Mouse (Mus musculus) adrenal gland, postnatal 14 days (tissue): ENCODE results near the gene Mtln. TPM values are rescaled to one million over a fixed set of nuclear protein-coding genes. Genes with fewer than 3 reads are reported as not detected.

Experiments
- DNase-seq: peaks from one replicate; pipeline ENCODE4 v3.0.0; 2021; ENCODE audit warnings: mixed read lengths
- total RNA-seq: library from RNA; stranded (reverse); gene quantifications from 2 replicates; pipeline ENCODE4 v1.2.3, GENCODE M21; 2021

Mtln gene
- total RNA-seq, 1 experiment from 2014 or later = 70.2 TPM

DNA sequence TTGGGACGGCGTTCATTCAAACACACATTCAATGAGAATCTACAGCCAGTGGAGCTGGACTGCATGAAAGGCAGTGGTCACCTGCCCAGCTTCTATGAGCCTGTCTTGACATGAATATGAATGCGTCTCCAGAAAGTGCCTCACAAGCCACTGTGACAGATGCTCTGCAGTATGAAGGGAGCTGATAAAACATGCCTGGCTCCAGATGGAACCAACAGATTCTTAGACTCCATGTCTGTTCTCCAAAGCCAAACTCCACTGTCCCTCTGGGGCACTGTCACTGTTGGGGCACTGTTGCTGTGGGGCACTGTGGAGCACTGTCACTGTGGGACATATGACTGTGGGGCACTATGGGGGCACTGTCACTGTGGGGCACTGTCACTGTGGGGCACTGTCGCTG lies 38.2 kb downstream of the Mtln start:
- DNase-seq = no peak

DNA sequence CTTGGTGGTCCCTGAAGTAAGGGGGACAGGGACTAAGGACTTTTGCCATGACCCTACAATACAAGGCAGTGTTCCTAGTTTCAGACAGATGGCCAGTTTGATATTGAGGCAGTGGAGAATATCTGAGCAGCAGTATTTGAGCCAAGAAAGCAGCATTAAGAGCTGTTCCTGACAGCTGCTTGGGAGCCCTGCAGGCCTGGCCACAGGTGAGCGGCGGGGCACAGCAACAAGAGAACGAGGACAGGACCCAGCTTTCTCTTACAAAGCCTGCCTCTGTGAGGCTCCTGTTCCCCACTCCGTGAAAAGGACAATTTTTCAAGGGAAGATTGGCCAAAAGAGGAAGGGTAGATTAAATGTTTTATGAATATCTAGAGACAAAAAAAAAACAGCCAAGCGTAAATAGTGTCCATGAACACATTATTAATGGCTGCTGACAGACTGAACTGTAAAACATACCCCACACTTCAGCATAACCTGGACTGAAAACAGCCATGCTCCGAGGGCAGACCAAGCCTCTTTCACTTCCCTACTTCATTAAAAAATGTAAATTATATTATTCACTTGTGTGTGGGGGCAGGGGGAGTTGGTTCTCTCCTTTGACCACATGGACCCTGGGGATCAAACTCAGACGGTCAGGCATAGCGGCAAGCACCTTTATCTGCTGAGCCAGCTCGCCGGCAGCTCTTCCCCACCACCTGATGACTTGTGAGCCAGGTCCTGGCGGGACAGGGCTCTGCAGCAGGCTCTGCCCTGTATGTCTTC lies 40.3 kb downstream of the Mtln start:
- no peak for DNase-seq

DNA sequence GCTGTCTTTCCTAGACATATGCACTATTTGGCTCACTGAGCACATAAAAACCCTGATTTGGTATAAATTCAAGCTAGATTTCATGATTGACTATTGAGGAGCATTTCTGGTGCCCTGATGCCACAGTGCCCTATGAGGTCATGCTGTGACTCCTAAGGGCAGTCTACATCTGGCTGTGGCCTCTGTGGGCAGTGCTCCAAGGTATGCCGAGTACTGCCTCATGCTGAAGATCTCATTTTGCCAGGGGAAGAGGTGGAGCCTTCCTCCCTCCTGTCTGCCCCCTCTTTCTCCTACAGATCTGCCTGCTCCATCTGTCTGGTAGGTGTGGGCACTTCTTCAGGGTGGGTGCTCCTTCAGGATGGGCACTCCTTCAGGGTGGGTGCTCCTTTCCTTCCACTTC lies 42.9 kb downstream of the Mtln start:
- DNase-seq = peak; percentile 28

DNA sequence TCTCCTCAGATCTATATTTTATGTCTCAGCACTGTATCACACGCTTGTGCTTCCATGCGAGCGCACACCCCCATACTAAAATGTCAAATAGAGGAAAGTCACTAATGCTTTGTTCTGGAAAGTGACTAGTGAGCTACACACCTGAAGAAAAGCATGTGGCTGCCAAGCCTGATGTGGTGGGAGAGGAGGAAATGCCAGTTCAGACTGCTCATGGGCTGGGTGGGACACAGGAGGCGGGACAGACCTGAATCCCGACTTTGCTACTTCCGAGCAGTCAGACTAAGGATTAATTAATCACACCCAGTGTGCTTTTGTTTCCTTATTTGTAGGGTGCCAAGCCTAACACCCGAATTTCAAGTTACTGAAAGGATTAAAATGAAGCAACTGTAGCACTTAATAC lies 44.0 kb downstream of the Mtln start:
- no peak for DNase-seq

DNA sequence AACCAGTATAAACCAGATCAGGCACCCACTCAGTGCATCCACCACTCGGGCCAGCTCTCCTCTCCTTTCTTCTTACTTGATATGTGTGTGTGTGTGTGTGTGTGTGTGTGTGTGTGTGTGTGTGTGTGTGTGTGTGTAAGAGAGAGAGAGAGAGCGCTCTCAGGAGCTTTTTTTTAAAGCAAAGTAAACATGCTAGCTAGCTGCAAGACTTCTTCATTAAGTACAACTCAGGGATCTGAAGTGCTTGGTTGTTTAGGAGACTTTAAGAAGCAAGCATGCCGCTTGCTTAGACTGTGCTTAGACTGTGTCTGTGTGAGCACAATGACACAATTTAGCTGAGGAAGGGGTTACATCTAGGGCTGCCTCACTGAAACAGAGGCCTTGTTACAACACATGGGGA lies 49.7 kb downstream of the Mtln start:
- DNase-seq = no peak

Other genes with a start within 250 kb of the Mtln start
- 2.8 and 4.1 TPM in 2 replicates for gene Zfp661, start 205.4 kb downstream of the Mtln start, total RNA-seq
- gene Mrps5, start 205.3 kb downstream of the Mtln start, total RNA-seq = 131 and 139 TPM in 2 replicates
- 5.9 and 6.0 TPM in 2 replicates for gene Mal, start 135.8 kb downstream of the Mtln start, total RNA-seq
- 2.2 and 2.5 TPM in 2 replicates for gene Mall, start 62.6 kb downstream of the Mtln start, total RNA-seq
- gene Nphp1, start 3.6 kb downstream of the Mtln start, total RNA-seq = 18.7 and 20.9 TPM in 2 replicates
- 6.0 and 7.3 TPM in 2 replicates for gene Bub1, start 39.4 kb upstream of the Mtln start, total RNA-seq
- gene Acoxl, start 46.4 kb upstream of the Mtln start, total RNA-seq = 0.23 and 0.48 TPM in 2 replicates